Mouse (Mus musculus): ENCODE data around the gene Ninl.

DNA sequence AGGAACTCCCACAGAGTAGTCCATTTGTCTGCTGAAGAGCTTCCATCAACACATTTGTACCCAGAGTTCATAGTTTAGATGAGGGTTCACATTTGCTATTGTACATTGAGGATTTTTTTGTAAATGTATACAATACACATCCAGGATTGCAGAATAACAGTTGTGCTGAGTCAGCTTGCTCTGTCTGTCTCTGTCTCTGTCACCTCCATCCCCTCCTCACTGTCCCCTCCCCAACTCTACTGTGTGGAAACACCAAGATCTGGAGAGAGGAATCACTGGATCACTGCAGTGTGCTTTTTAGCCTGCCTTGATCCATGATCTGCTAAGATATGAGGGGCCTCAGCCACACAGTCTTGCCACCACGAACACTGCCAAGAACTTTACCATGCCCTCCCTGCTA is 153.4 kb downstream of the Ninl start:
- TF ChIP-seq HCFC1 (IDR thresholded peaks at IDR 0.05; ENCODE audit: borderline replicate concordance, insufficient read depth, low read length) (no peak), ZC3H11A (IDR thresholded peaks at IDR 0.05; ENCODE audit: borderline replicate concordance, low read depth, low read length) (no peak), ZNF384 (IDR thresholded peaks at IDR 0.05; ENCODE audit: low read depth, low read length) (no peak)

Measured in ES-E14 (cell line).